Mouse (Mus musculus): ENCODE measurements around the gene Trak1.

DNA sequence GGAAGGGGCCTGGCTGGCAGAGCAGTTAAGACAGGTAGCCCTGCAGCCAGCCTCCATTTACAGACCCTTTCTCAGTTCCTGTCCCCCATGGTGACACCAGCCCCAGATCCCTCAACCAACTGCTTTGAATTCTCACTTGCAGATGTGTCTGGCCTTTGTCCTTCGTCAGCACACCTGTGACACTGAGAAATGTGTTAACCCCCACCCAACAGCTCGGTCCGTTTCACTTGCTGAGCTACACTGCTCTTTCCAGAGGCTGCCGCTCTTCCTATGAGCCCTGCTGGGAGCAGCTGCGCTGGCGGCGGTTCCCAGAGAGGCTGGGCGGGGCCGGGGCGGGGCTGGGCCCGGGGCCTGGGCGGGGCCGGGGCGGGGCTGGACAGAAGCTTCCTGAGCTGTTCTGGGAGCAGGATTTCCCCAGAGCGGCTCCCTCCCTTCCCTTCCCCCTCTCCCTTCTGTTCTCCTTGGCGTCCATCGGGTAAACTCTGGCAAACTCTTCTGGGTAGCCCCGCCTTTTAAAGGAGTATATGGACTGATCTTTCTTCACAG, 74.1 kb downstream of the Trak1 start:
- TF ChIP-seq CTCF (IDR thresholded peaks at IDR 0.05; ENCODE audit: control insufficient read depth, insufficient read depth, insufficient replicate concordance, low read depth, low read length) (no peak), POLR2A (IDR thresholded peaks at IDR 0.05; ENCODE audit: control insufficient read depth, low read depth, low read length) (peak; percentile 55; the same call in 1 of the 2 replicates)
